Mouse (Mus musculus) hindbrain, embryonic 16.5 days (tissue): ENCODE data around the gene Pycr1. TPM values are rescaled to one million over a fixed set of nuclear protein-coding genes. Genes with fewer than 3 reads are reported as not detected.

Experiments used
- ATAC-seq: fragments of 200-750 bp; cut with Nextera tagmentation; 2 replicates; pipeline ENCODE4 v1.8.0; 2017; ENCODE audit warnings: moderate TSS enrichment, moderate library complexity
- H3K27ac ChIP-seq: fragments of 300-500 bp; sonication (generic); 2 replicates; pipeline ENCODE4 v1.5.1; 2014; ENCODE audit warnings: low read depth, mild to moderate bottlenecking, control low read depth, low read length, moderate library complexity
- H3K27me3 ChIP-seq: fragments of 300-500 bp; sonication (generic); replicated peaks from 2 replicates; pipeline ENCODE4 v1.6.1; 2014; ENCODE audit warnings: low read length; ENCODE audit not compliant: control insufficient read depth, insufficient read depth
- H3K36me3 ChIP-seq: fragments of 300-500 bp; sonication (generic); 2 replicates; pipeline ENCODE4 v1.6.1; 2014; ENCODE audit warnings: mild to moderate bottlenecking, low read length, moderate library complexity, mixed read lengths; ENCODE audit not compliant: control insufficient read depth, insufficient read depth
- H3K4me1 ChIP-seq: fragments of 300-500 bp; sonication (generic); 2 replicates; pipeline ENCODE4 v1.6.1; 2014; ENCODE audit warnings: low read depth, low read length; ENCODE audit not compliant: control insufficient read depth, insufficient read depth
- H3K4me2 ChIP-seq: fragments of 300-500 bp; sonication (generic); 2 replicates; pipeline ENCODE4 v1.6.1; 2014; ENCODE audit warnings: mild to moderate bottlenecking, low read length, control low read depth, moderate library complexity
- H3K4me3 ChIP-seq: fragments of 300-500 bp; sonication (generic); 2 replicates; pipeline ENCODE4 v1.5.1; 2014; ENCODE audit warnings: mild to moderate bottlenecking, low read length, control low read depth, moderate library complexity
- H3K9ac ChIP-seq: fragments of 300-500 bp; sonication (generic); 2 replicates; pipeline ENCODE4 v1.6.1; 2014; ENCODE audit warnings: low read depth, mild to moderate bottlenecking, control low read depth, low read length, moderate library complexity
- H3K9me3 ChIP-seq: fragments of 300-500 bp; sonication (generic); 2 replicates; pipeline ENCODE4 v1.6.1; 2014; ENCODE audit warnings: mild to moderate bottlenecking, low read length, moderate library complexity; ENCODE audit not compliant: control insufficient read depth
- WGBS: fragments of 180-500 bp; shearing (Covaris S2); extraction: QIAGEN DNeasy Blood & Tissue Kit; methylation state at CpG from one replicate; pipeline ENCODE4 v1.1.7; 2014; 5-methylcytosine and 5-hydroxymethylcytosine counted together
- polyA plus RNA-seq: library from polyadenylated mRNA; unstranded; fragments of >200 nt; fragmentation: Nextera tagmentation; extraction: Ambion mirVana; gene quantifications from 2 replicates; pipeline ENCODE4 v1.2.1, GENCODE M21; 2015

Gene Pycr1
- polyA plus RNA-seq, 1 experiment from 2014 or later, result 18.0 TPM

GRCm38 (mm10) chr11:120642939-120643600 lies 499 bp downstream of the Pycr1 start:
- peak overlapping the region; percentile 78 for H3K9ac ChIP-seq
- H3K36me3 ChIP-seq, result no peaks in the 10 kb centered on the region
- H3K4me2 ChIP-seq, result peak overlapping the region; percentile 94
- peak overlapping the region; percentile 59 for H3K4me3 ChIP-seq
- ATAC-seq, result peak; percentile 69
- H3K27ac ChIP-seq, result no peak overlapping the region; the same call in 1 of the 2 replicates
- WGBS, result 1% methylated on average over 18 of the region's 18 CpGs
- no peaks in the 10 kb centered on the region for H3K9me3 ChIP-seq
- peaks cover 12% of the 10 kb centered on the region for H3K4me1 ChIP-seq
- peaks cover 3% of the 10 kb centered on the region; the same call in 1 of the 2 replicates for H3K27me3 ChIP-seq

- Histone ChIP-seq H3K36me3 (no peaks in the 10 kb centered on the region), H3K27me3 (no peaks in the 10 kb centered on the region), H3K4me1 (peaks cover 8% of the 10 kb centered on the region), H3K4me3 (no peak overlapping the region), H3K9ac (no peak overlapping the region; the same call in 1 of the 2 replicates), H3K4me2 (no peak overlapping the region), H3K27ac (no peak overlapping the region), H3K9me3 (no peaks in the 10 kb centered on the region)
- 92% methylated on average over 8 of the region's 8 CpGs for WGBS
- ATAC-seq, result no peak
These were observed 1.7 kb downstream of the Pycr1 start for GRCm38 (mm10) chr11:120641869-120642268.

GRCm38 (mm10) chr11:120641255-120641654 lies 2.3 kb downstream of the Pycr1 start:
- Histone ChIP-seq H3K9me3 (no peaks in the 10 kb centered on the region), H3K27me3 (no peaks in the 10 kb centered on the region), H3K9ac (no peak overlapping the region), H3K36me3 (no peaks in the 10 kb centered on the region), H3K27ac (no peak overlapping the region), H3K4me3 (no peak overlapping the region), H3K4me2 (no peak overlapping the region), H3K4me1 (peaks cover 8% of the 10 kb centered on the region)
- WGBS, result 66% methylated on average over 9 of the region's 9 CpGs
- no peak for ATAC-seq

GRCm38 (mm10) chr11:120634810-120635209 lies 8.8 kb downstream of the Pycr1 start:
- no peak for ATAC-seq
- WGBS, result 80% methylated on average over 5 of the region's 5 CpGs

GRCm38 (mm10) chr11:120633520-120634343 lies 9.8 kb downstream of the Pycr1 start, which contains the start of gene Mafg:
Gene Mafg, minus strand, starts transcription at chr11:120633600.
- H3K9me3 ChIP-seq, result no peaks in the 10 kb centered on the region
- peak within 1 kb of the TSS; percentile 90 for H3K4me3 ChIP-seq
- peak within 1 kb of the TSS; percentile 94 for H3K9ac ChIP-seq
- peaks cover 7% of the 10 kb centered on the region for H3K36me3 ChIP-seq
- WGBS, result 13% methylated on average over 49 of the region's 58 CpGs
- H3K27ac ChIP-seq, result peak within 1 kb of the TSS; percentile 88
- peak; percentile 92 for ATAC-seq
- peak within 1 kb of the TSS; percentile 96 for H3K4me2 ChIP-seq
- H3K27me3 ChIP-seq, result no peaks in the 10 kb centered on the region
- H3K4me1 ChIP-seq, result peaks cover 31% of the 10 kb centered on the region

More at GRCm38 (mm10) chr11:120634810-120635209, 8.8 kb downstream of the Pycr1 start:
- Histone ChIP-seq H3K4me3 (no peak overlapping the region), H3K9ac (no peak overlapping the region), H3K9me3 (no peaks in the 10 kb centered on the region), H3K36me3 (no peaks in the 10 kb centered on the region; the same call in 1 of the 2 replicates), H3K4me2 (no peak overlapping the region), H3K27me3 (no peaks in the 10 kb centered on the region), H3K4me1 (peaks cover 27% of the 10 kb centered on the region), H3K27ac (no peak overlapping the region)

GRCm38 (mm10) chr11:120632559-120633519 lies 10.7 kb downstream of the Pycr1 start:
- WGBS, result under 1% methylated on average over 60 of the region's 116 CpGs
- no peaks in the 10 kb centered on the region for H3K9me3 ChIP-seq
- peak overlapping the region; percentile 90 for H3K4me3 ChIP-seq
- peaks cover 31% of the 10 kb centered on the region for H3K4me1 ChIP-seq
- H3K27ac ChIP-seq, result peak overlapping the region; percentile 88
- peak overlapping the region; percentile 96 for H3K4me2 ChIP-seq
- no peaks in the 10 kb centered on the region for H3K27me3 ChIP-seq
- ATAC-seq, result peak; percentile 82
- H3K9ac ChIP-seq, result peak overlapping the region; percentile 94
- H3K36me3 ChIP-seq, result peaks cover 8% of the 10 kb centered on the region

- Histone ChIP-seq H3K4me1 (peaks cover 31% of the 10 kb centered on the region), H3K9ac (peak overlapping the region; percentile 94), H3K4me2 (peak overlapping the region; percentile 96), H3K4me3 (peak overlapping the region; percentile 90), H3K27ac (peak overlapping the region; percentile 88), H3K36me3 (peaks cover 12% of the 10 kb centered on the region), H3K9me3 (no peaks in the 10 kb centered on the region), H3K27me3 (no peaks in the 10 kb centered on the region)
- 65% methylated on average over 4 of the region's 4 CpGs for WGBS
- no peak for ATAC-seq
These were observed 11.7 kb downstream of the Pycr1 start for GRCm38 (mm10) chr11:120631726-120632448.
